Mouse (Mus musculus): Measurements from ENCODE around the gene Esp31. TPM values are rescaled to one million over a fixed set of nuclear protein-coding genes. Genes with fewer than 3 reads are reported as not detected.

Esp31 gene
- total RNA-seq (2021): not detected
- long read RNA-seq, experiment 1: 0 reads
- long read RNA-seq, experiment 2: 0 reads

GRCm38 (mm10) chr17:38639147-38639546 is at the start of gene Esp31:
Gene Esp31, plus strand, starts transcription at chr17:38639447.
- no peak for DNase-seq

Other genes starting within 250 kb of the Esp31 start
- not detected for gene Esp36, start 219.3 kb upstream of the Esp31 start, total RNA-seq (2021)
- not detected for gene Esp34, start 85.3 kb upstream of the Esp31 start, total RNA-seq (2021)

Data from gastrocnemius, postnatal 10 days (tissue).